Mouse (Mus musculus): ENCODE measurements around the gene Gm49387. TPM values are rescaled to one million over a fixed set of nuclear protein-coding genes. Genes with fewer than 3 reads are reported as not detected.
A peak's percentile ranks its signal among the peaks of the same experiment; 100 is the strongest.

The Gm49387 gene
- total RNA-seq, 4 experiments from 2014 or later: not detected

DNA sequence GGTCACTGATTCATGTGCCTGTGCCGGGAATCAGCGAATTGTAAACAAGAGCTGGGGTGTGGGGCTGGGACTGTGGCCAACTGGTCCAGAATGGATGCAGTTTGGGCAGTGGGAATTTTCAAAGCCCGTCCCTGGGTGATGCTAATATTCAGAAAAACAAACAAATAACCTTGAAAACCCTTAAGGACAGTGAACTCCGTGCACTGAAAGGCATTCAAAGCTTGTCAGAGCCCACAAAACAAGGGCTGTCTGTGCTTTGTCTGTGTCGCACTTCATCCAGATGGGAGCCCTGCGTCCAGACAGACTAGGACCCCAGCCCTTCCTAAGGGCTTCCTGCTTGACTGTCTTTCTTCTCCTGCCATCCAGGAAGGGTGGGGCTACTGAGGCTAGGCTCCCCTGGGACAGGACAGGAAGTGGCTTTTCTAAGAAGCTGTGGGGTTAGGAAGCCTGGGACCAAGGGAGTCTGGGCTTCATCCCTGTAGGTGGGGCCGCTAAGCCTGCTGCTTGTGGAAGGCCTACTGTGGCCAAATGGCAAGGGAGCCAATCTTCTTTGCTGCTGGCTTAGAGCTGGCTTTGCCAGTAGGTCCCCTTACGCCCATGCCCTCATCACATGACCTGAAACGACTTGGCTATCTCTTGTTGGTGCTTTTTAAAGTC lies 22.0 kb upstream of the Gm49387 start:
- peak in 1 of 2 experiments; percentile 15 for DNase-seq (ENCODE audit: low spot score in 2 of 2)

DNA sequence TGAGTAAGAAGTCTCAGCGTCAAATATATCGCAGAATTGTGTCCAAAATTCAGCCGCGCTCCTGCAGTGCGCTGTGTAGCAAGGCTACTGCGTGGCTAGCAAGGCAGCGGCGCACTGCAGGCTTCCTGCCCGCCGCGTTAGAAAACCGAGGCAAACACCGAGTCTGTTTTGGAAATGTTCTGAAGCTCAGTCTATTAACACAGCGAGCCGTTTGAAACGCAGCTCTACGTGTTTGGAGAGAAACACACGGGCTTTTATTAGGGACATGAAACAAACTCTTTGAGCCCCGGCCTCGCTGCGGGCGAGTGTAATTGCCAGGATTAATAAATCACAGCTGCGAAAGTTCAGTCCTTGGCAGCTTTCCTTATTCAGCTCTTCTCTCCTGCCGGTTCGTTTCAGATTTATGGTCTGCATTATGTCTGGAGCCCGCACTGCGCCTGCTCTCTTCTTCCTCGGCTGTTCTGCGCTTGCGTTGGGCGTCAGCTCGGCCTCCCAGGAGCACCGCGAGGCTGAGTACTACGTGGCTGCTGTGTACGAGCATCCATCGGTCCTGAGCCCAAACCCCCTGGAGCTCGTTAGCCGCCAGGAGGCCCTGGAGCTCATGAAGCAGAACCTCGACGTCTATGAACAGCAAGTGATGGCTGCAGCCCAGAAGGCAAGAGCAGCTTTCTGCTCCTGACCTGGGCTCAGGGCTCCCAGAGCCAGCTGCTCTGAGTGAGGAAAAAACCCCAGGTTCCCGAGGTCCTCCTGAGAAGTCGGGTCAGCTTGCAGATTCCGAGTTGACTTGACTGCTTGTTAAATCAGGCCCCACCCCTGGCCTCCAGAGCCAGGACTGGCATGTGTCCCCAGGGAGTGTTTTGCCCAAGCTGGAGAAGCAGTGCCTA lies 21.2 kb upstream of the Gm49387 start:
- peak; percentile 83 to 90 for DNase-seq (ENCODE audit: low spot score in 2 of 2)

DNA sequence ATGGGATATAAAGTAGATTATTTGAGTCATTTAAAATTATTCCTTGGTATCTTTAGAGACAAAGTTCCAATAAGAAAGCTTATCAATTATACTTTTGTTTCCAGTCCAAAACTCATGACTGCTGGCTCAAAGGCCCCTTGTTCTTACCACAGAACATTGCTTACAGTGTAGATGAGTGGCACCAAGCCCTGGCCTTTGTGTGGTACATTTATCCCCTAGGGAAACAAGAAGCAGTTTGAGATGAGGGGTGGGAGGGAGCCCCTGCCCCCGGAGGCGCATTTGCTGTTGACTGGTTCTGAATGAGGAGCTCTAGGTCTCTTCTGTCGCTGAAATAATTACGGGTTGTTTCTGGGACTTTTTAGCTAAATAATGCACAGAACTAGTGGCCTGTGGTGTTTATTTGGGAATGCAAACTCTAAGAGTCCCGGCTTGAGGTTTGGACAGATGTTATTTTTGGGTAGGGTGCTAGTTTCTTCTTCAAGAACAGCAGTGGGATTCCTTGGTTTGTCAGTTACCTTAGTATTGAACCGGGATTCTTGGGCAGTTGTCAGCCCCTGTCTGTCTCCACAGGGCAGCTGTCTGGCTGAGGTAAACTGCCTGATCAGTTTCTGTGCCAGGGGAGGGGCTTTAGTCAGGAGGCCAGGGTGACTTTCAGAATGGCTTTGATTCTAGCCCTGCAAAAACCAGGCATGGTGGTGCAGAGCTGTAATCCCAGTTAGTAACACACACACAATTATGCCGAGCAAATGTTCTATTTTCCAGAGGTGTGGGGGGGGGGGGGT lies 19.8 kb upstream of the Gm49387 start:
- DNase-seq (ENCODE audit: low spot score in 2 of 2): peak in 1 of 2 experiments; percentile 53

DNA sequence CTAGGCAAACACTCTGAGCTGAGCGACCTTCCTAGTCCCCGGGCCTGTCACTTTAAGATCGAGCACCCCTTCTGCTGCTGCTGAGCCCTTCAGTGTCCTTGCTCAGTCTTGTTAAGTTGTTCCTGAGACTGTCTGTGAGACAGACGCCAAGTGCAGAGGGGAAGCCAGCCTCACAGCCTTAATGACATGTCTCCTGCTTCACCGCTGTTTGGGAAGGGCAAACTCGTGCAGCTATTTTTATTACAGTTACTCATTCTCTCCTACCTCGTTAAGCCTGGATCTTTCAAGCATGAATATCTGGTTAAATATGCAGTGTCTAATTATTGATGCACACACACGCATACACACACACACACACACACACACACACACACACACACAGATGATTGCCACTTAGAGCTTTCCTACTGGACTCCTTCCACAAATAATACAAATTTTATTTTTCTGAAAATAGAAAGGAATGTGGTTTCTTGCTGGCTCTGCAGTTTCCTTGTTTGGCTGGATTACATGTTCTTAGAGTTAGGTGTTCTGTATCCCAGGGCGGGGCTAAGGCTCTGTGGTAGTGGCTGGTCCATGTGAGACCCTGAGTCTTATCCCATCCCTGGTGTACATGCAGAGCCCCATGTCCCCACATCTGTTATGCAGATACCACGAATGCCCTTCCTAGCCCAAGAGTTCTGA lies 19.0 kb upstream of the Gm49387 start:
- DNase-seq (ENCODE audit: low spot score in 2 of 2): peak; percentile 25 to 47

DNA sequence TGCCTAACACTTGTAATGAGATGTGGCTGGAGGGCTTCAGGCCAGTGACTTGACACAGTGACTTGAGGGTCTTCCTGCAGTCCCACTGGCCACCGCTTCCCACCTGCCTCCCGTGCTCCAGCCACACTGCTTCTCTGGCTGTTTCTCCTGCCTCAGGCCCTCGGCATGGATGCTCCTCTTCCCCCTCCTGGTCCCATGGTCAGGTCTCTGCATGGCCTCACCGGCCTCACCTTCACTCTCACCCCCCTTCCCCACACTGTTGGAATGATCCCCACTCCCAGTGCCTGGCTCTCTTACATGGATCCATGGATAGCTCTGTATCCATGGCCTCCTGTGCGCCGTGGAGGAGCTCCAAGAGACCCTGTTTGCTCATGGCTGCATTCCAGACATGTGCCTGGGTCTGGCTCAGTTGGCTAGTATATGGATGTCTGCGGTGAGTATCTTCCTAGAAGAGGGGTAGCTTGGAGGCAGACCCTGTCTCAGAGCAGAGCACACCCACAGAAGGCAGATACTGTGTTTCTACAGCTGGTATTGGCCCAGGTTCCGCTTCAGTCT lies 17.5 kb upstream of the Gm49387 start:
- DNase-seq (ENCODE audit: low spot score in 2 of 2): no peak

DNA sequence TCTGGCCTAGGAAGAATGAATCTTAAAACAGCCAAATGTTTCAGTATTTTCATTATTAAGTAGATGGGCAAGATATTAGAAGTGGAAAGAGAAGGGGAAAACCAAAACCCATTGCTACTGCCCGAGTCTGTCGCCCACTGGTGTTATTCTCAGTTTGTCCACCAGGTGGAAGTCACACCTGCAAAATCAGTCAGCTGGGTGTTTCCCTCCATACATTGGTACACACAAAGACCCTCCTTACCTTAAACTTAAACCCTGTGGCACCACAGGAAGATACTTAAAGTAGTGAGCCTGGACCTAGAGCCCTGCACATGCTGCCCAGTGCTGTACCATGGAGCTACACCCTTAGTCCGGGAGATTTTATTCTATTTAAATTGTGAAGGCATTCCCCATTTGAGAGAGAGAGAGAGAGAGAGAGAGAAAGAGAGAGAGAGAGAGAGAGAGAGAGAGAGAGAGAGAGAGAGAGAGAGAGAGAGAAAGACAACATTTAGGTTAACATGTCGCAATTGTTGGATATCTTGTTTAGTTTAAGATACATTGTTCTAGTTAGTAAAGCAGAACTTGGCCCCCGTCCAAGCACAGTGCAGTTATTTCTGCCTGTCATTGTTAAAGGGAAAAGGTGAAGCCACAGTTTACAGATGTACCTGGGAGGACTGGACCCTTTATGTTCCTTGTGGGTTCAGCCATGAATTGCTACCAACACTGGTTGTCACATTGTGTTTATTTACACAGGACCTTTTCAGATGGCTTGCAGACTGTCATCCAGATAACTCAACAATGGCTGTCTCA lies 16.4 kb upstream of the Gm49387 start:
- DNase-seq (ENCODE audit: low spot score in 2 of 2): peak in 1 of 2 experiments; percentile 65

DNA sequence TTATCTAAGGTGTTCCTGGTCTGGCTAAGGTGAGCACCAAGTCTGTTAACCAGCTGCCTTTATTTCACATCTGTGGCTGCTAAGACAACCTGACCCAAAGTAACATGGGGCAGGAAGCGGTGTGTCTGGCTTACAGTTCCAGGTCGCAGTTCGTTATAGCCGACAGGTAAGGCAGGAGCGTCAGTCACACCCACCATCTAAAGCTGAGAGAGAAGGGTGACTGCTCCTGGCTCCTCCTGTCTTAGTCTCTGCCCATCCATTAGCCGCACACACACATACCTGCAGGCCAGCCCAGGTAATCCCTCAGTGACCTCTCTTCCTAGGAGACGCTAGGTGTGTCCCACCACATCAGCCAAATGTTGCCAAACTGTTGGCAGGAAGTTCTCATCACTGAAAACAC lies 15.7 kb upstream of the Gm49387 start:
- DNase-seq (ENCODE audit: low spot score in 2 of 2): no peak

DNA sequence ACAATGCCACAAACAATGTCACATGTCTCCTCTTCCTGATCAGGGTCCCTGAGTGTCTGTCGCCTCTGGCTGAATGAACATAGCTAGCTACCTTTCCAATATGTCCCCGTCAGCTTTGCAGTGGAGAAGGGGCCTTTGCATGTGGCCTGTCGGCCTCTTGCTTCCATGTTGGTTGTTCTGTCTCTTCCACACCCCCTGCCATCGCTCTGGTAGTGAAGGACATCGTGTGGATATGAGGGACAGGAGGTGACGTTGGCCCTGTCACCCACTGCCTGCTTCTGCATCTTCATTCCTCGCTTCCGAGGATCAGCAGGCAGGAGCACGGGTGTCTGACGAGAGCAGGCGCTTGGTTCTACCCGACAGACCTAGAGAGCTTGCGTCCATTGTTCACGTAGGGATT lies 14.7 kb upstream of the Gm49387 start:
- DNase-seq (ENCODE audit: low spot score in 2 of 2): no peak

DNA sequence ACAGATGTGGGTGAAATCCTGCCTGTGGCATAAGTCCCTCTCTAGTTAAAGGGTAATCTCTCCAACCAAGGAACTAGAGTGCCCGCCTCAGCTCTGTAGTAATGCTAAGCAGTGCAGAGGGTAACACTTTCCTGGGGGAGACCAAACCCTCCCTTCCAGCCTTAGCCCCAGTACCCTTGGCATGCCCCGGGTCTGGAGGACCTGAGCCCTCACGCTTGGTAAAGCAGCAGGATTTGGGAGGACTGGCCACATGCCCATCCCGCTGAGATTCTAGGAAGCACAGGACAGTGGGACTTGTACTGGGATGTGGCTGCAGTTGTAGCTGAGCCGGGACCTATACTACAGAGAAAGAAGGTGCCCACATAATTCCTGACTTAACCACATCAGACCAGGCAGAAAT lies 14.1 kb upstream of the Gm49387 start:
- DNase-seq (ENCODE audit: low spot score in 2 of 2): no peak

DNA sequence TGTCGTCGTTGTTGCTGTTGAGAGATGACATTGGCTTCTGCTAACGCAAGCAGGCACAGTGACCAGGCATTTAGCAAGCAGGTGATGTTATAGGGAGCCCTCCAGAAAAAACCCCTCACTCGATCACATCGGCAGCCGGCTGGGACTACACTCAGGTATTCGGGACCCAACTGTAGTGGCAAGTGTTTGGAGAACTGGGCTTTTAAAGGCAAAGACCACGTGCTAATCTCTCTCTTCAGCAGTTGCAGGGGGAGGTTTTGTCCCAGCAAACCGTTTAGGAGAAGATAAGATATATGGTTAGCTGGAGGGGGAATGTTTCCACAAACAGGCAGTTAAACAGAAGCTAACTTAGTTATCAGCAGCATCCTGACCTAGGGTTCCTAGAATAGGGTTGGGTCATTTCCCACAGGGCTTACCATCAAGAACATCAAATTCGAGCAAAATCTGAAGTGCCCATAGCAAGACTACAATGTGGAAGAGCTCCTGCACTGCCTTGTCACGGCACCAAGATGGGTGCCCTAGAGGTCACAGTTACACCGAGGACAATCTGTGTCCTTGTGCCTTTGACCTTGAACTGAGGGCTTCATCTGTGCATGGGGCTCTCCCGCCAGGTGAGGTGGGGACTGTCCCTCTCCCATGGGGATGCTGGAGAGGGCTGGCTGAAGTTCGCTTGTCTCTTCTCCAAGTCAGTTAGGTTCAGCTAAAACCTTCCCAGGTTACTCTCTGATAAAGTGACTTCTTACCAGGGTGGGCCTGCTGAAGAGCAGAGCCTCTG lies 12.6 kb upstream of the Gm49387 start:
- DNase-seq (ENCODE audit: low spot score in 2 of 2): no peak

DNA sequence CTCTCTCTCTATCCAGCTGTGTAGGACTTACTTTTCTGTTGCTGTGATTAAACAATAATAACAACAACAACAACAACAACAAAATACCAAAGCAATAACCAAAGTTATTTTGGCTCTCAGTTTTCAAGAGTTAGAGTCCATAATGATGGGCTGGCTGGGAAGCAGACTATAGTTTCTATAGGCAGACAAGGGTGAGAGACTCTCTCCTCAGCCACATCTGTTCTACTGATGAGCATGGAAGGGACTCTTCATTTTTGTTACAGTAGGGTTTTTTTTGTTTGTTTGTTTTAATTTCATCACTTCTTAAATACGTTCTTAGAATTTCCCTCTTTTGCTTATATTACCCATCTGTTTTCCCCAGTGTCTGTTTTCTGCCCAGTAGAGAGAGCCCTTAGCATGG lies 11.9 kb upstream of the Gm49387 start:
- no peak for DNase-seq (ENCODE audit: low spot score in 2 of 2)

DNA sequence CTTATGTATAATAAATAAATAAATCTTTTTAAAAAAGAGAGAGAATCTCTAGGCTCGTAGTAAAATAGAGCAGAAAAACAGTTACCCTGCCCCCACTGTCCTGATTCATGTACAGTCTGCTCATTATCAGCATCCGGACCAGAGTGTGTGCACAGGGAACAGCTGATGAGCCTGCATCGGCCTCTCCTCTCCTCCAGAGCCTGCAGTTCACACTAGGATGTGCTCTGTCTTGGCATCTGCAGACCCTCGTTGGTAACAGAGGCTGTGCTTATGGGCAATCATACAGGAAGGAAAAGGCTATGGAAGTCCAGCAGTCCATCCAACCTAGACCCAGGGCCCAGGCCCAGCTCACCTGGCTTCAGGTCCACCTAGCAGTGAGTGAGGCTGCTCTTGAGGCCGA lies 11.4 kb upstream of the Gm49387 start:
- DNase-seq (ENCODE audit: low spot score in 2 of 2): no peak

DNA sequence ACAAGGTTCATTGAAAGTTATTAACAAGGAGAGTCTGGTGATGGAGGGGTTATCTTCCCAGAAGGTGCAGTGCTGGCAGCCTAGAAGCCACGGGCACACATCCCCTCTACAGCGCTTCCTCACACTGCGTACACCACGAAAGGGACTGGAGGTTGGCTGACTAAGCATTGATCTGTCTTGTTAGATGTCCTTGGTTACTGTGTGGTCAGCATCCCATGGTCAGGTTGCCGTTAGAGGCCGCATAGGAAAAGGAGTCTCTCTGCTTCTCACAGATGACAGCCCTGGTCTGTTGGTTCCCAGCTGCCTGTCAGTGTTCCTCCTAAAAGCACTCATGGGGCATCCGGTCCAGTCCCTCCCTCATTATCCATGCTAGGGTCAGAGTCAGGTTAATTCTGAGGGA lies 10.5 kb upstream of the Gm49387 start:
- DNase-seq (ENCODE audit: low spot score in 2 of 2): no peak

DNA sequence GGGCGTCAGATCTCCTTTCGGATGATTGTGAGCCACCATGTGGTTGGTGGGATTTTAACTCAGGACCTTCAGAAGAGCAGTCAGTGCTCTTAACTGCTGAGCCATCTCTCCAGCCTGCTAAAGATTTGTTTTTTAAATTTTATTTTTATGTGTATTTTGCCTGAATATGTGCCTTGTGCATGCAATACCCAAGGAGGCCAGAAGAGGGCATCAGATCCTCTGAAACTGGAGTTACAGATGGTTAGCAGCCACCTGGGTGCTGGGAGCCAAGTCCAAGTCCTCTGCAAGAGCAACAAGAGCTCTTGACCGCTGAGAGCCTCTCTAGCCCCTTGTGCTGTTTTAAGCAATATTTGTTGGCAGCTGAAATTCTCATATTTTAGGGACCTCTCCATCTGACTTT lies 9.7 kb upstream of the Gm49387 start:
- DNase-seq (ENCODE audit: low spot score in 2 of 2): no peak

DNA sequence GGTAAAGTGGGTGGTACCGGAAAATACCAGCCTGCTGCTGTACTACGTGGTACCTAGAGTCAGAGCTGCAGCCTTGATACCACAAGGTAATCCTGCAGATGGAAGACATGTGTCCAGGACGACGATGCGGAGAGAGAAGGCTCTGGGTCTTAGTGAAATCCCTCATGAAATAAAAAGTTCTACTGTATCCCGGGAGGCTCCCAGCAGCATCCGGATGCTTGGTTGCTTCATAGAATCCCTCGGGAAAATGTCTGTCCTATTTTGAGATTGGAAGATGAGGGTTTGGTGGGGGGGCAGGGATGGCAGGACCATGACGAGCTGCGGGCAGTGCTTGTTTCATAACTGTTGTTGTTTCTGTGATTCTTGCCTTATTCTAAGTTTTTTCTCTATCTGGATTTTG lies 7.3 kb upstream of the Gm49387 start:
- no peak for DNase-seq (ENCODE audit: low spot score in 2 of 2)

DNA sequence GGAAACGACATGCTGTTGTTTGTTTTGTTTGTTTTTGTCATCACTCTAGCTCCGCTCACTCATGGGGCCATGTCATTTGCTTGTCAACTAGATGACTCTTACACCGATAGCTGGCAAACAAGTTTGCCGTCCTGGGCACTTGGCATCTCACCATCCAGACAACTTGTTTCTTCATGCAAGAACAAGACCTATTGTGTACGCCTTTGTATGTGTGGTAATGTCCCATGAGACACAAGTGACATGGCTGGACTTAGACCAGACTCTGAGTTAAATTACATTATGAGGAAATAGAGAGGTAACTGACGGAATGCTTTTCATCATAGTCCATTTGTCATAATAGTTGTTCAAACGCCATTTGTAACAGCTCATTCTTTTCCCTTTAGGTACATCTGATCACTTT lies 5.2 kb upstream of the Gm49387 start:
- DNase-seq (ENCODE audit: low spot score in 2 of 2): no peak

DNA sequence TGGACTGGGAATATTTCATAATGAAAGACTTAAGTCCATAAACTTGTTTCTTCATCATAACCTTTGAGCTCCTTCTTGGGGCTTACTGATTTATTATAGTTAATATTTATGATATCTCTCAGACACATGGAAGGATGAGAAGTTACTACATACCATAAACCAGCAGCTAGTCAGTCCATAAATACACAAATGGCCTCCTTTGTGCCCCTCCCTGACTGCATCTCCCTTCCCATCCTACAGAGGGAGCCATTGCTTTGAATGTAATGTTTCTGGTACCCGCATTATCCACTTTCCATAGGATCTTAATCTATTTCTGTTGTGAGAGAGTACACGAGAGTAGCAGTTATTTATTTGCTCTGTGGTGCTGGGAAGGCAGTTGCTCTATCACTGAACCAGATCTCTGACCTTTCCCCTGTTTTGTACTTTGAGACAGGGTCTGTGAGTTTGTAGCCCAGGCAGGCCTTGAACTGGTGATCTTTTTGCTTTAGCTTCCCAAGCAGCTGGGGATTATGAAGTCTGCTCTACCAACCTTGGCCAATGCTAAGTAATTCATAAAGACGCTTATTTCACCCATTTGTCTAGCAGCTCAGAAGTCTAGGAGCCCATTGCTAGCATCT lies 4.4 kb upstream of the Gm49387 start:
- no peak for DNase-seq (ENCODE audit: low spot score in 2 of 2)

DNA sequence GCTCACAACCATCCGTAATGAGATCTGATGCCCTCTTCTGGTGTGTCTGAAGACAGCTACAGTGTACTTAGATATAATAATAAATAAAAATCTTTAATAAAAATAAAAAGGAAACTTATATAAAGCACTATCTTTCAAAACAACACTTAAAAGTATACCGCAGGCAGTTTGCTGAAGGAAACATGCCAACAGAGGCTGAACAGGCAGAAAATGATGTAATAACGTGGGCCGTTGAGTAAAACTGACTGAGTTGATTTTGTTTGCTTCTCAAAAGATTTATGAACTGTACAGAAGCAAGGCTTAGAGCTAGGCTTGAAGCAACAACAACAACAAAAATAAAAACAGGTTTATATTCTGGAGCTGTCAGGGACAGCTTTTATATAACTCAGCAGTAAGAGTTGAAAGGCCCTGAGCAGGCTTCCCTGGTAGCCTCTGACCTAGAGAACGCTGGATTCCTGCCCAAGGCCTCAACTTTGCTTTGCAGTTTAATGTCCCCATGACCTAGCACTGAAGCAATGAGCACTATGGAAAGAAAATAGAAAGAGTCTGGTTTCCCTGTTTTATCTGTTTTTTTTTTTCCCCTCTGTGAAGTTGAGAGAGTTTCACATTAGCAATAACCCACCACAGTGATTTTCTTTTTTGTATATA lies 3.6 kb upstream of the Gm49387 start:
- DNase-seq (ENCODE audit: low spot score in 2 of 2): no peak
